Mouse (Mus musculus) embryonic facial prominence, embryonic 13.5 days (tissue): Measurements from ENCODE around the gene Ctu2. TPM values are rescaled to one million over a fixed set of nuclear protein-coding genes. Genes with fewer than 3 reads are reported as not detected.
A peak's percentile ranks its signal among the peaks of the same experiment; 100 is the strongest.

Source experiments
- ATAC-seq: fragments of 200-750 bp; cut with Nextera tagmentation; 2 replicates; pipeline ENCODE4 v1.8.0; 2017; ENCODE audit warnings: low read depth; ENCODE audit not compliant: insufficient number of reproducible peaks, insufficient read depth, low FRiP score, low TSS enrichment
- H3K27ac ChIP-seq: fragments of 300-500 bp; sonication (generic); 2 replicates; pipeline ENCODE4 v1.5.1; 2015; ENCODE audit warnings: moderate library complexity, mild to moderate bottlenecking, inconsistent platforms
- H3K27me3 ChIP-seq: fragments of 300-500 bp; sonication (generic); 2 replicates; pipeline ENCODE4 v1.6.1; 2015; ENCODE audit warnings: mild to moderate bottlenecking, inconsistent platforms
- H3K36me3 ChIP-seq: fragments of 300-500 bp; sonication (generic); 2 replicates; pipeline ENCODE4 v1.6.1; 2015; ENCODE audit warnings: mild to moderate bottlenecking, inconsistent platforms
- H3K4me1 ChIP-seq: fragments of 300-500 bp; sonication (generic); 2 replicates; pipeline ENCODE4 v1.6.1; 2015; ENCODE audit warnings: inconsistent platforms
- H3K4me2 ChIP-seq: fragments of 300-500 bp; sonication (generic); 2 replicates; pipeline ENCODE4 v1.6.1; 2015; ENCODE audit warnings: moderate library complexity, mild to moderate bottlenecking, inconsistent platforms
- H3K4me3 ChIP-seq: fragments of 300-500 bp; sonication (generic); 2 replicates; pipeline ENCODE4 v1.5.1; 2015; ENCODE audit warnings: mild to moderate bottlenecking, inconsistent platforms
- H3K9ac ChIP-seq: fragments of 300-500 bp; sonication (generic); 2 replicates; pipeline ENCODE4 v1.6.1; 2015; ENCODE audit warnings: mild to moderate bottlenecking, inconsistent platforms
- H3K9me3 ChIP-seq: fragments of 300-500 bp; sonication (generic); 2 replicates; pipeline ENCODE4 v1.6.1; 2016; ENCODE audit warnings: inconsistent platforms
- WGBS: fragments of 180-500 bp; shearing (Covaris S2); methylation state at CpG from one replicate; pipeline ENCODE4 v1.1.7; 2015; ENCODE audit warnings: mixed read lengths; 5-methylcytosine and 5-hydroxymethylcytosine counted together
- polyA plus RNA-seq: library from polyadenylated mRNA; unstranded; fragments of >200 nt; fragmentation: Nextera tagmentation; extraction: Ambion mirVana; gene quantifications from 2 replicates; pipeline ENCODE4 v1.2.1, GENCODE M21; 2015

The Ctu2 gene
- polyA plus RNA-seq, 1 experiment from 2014 or later, result 69.0 TPM

- Histone ChIP-seq H3K9ac (no peak overlapping the region), H3K27me3 (no peaks in the 10 kb centered on the region), H3K9me3 (no peaks in the 10 kb centered on the region), H3K4me3 (no peak overlapping the region), H3K4me1 (no peaks in the 10 kb centered on the region), H3K36me3 (peaks cover 68% of the 10 kb centered on the region), H3K4me2 (no peak overlapping the region), H3K27ac (no peak overlapping the region)
- ATAC-seq, result no peak
- 31% methylated on average over 10 of the region's 10 CpGs for WGBS
Observed at GRCm38 (mm10) chr8:122500856-122501255, 24.9 kb downstream of the Ctu2 start.

GRCm38 (mm10) chr8:122511552-122511951 lies 35.6 kb downstream of the Ctu2 start:
- Histone ChIP-seq H3K27me3 (no peaks in the 10 kb centered on the region), H3K9me3 (no peaks in the 10 kb centered on the region), H3K36me3 (peaks cover 22% of the 10 kb centered on the region), H3K4me2 (no peak overlapping the region), H3K4me1 (peaks cover 7% of the 10 kb centered on the region; the same call in 1 of the 2 replicates), H3K9ac (peak overlapping the region; percentile 49; the same call in 1 of the 2 replicates), H3K4me3 (no peak overlapping the region), H3K27ac (0 out of 2 replicates have a peak overlapping the region, but pooled peaks have one; percentile 7)
- 67% methylated on average over 16 of the region's 16 CpGs for WGBS
- no peak for ATAC-seq

GRCm38 (mm10) chr8:122512392-122512791 lies 36.4 kb downstream of the Ctu2 start:
- no peak overlapping the region for H3K4me3 ChIP-seq
- no peaks in the 10 kb centered on the region for H3K9me3 ChIP-seq
- no peak for ATAC-seq
- no peak overlapping the region for H3K4me2 ChIP-seq
- peaks cover 18% of the 10 kb centered on the region for H3K36me3 ChIP-seq
- H3K4me1 ChIP-seq, result peaks cover 13% of the 10 kb centered on the region
- no peaks in the 10 kb centered on the region for H3K27me3 ChIP-seq
- no peak overlapping the region for H3K9ac ChIP-seq
- no peak overlapping the region for H3K27ac ChIP-seq
- 71% methylated on average over 7 of the region's 7 CpGs for WGBS

GRCm38 (mm10) chr8:122515699-122516098 lies 39.8 kb downstream of the Ctu2 start:
- ATAC-seq, result no peak

DNA sequence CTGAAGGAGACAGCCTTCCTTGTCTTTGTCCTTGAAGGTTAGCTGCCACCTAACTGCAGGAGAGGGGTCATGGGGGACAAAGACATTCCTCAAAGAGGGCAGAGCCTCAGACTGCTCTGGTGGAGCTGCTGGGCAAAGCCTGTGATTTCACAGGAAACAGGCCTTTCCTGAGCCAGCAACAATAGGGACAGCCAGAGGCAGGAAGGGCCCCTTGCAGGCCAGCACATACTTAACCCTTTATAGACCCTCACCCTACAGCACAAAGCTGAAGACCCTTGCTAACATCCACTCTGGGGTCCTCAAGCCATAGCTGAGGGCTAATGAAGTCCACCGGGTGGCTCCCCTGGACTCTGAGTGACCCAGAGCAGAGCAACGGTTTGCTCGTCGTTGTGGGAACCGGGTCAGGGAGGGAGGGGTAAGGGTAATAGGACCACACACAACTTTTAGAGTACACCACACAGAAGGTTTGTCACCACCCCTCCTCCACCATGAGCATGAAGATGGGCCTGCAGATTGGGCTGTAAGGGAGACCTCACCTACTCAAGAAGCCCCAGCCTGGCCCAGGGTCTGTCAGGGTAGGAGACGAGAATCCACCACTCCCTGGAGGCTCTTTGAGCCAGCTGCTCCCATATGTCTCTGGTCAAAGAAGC lies 41.7 kb downstream of the Ctu2 start:
- peak overlapping the region; percentile 32; the same call in 1 of the 2 replicates for H3K9ac ChIP-seq

More at GRCm38 (mm10) chr8:122515699-122516098, 39.8 kb downstream of the Ctu2 start:
- Histone ChIP-seq H3K27me3 (no peaks in the 10 kb centered on the region), H3K9me3 (no peaks in the 10 kb centered on the region), H3K4me1 (peaks cover 26% of the 10 kb centered on the region), H3K4me2 (no peak overlapping the region), H3K9ac (no peak overlapping the region), H3K4me3 (no peak overlapping the region), H3K27ac (no peak overlapping the region), H3K36me3 (peaks cover 11% of the 10 kb centered on the region; the same call in 1 of the 2 replicates)
- WGBS, result 92% methylated on average over 14 of the region's 14 CpGs

GRCm38 (mm10) chr8:122520611-122521010 lies 44.7 kb downstream of the Ctu2 start:
- no peaks in the 10 kb centered on the region for H3K27me3 ChIP-seq
- H3K9me3 ChIP-seq, result no peaks in the 10 kb centered on the region
- H3K4me2 ChIP-seq, result no peak overlapping the region
- no peaks in the 10 kb centered on the region for H3K36me3 ChIP-seq
- H3K9ac ChIP-seq, result no peak overlapping the region
- WGBS, result 75% methylated on average over 11 of the region's 11 CpGs
- no peak for ATAC-seq
- H3K4me3 ChIP-seq, result no peak overlapping the region
- no peak overlapping the region for H3K27ac ChIP-seq
- peaks cover 47% of the 10 kb centered on the region for H3K4me1 ChIP-seq

More for the DNA sequence above, 41.7 kb downstream of the Ctu2 start:
- peak overlapping the region; percentile 60 for H3K27ac ChIP-seq
- H3K36me3 ChIP-seq, result 0 out of 2 replicates have a peak, but pooled peaks cover under 1% of the 10 kb centered on the region
- no peak overlapping the region for H3K4me3 ChIP-seq
- no peak for ATAC-seq
- no peaks in the 10 kb centered on the region for H3K9me3 ChIP-seq
- 9% methylated on average over 6 of the region's 6 CpGs for WGBS
- no peak overlapping the region for H3K4me2 ChIP-seq
- no peaks in the 10 kb centered on the region for H3K27me3 ChIP-seq
- H3K4me1 ChIP-seq, result peaks cover 19% of the 10 kb centered on the region

DNA sequence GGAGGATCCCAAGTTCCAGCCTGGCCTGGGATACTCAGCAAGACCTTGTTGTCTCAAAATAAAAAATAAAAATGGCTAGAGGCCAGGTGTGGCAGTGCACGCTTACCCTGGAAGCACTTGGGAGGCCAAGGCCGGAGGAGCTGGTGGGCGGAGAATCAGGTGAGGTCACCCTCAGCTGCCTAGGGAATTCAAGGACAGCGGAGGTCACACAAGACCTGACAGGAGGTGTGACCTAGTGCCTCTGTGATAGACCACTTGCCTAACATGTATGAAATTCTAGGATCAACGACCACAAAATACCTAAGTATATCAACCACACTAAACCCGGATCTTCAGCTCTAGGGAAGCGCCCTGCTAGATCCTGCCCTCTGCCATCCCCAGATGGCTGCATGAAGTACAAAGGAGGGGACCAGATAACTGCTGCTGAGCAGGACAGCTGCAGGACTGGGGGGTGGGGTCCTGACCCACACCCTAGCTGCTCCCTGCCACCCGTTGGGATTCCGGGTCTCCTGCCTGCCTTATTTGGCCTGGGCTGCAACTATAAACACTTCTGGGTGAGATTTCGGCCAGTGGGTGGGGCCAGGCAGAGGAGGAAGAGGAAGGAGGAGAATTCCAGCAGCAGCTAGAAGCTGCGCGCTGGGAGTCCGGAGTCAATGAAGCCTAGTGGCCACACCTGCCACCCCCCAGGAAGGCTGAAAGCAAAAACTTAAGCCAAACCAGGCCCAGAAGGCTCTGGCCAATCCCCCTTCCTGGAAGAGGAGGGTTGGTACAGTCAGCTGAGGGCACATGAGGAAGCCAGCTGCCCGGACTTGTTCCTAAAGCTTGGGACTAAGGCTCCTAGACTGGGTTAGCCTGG lies 47.1 kb downstream of the Ctu2 start:
- Histone ChIP-seq H3K27me3 (no peaks in the 10 kb centered on the region), H3K27ac (peak overlapping the region; percentile 68), H3K36me3 (peaks cover 3% of the 10 kb centered on the region; the same call in 1 of the 2 replicates), H3K9me3 (no peaks in the 10 kb centered on the region), H3K4me1 (peaks cover 51% of the 10 kb centered on the region), H3K4me2 (peak overlapping the region; percentile 42), H3K9ac (peak overlapping the region; percentile 51; the same call in 1 of the 2 replicates), H3K4me3 (no peak overlapping the region)
- no peak for ATAC-seq
- WGBS, result 55% methylated on average over 14 of the region's 14 CpGs

DNA sequence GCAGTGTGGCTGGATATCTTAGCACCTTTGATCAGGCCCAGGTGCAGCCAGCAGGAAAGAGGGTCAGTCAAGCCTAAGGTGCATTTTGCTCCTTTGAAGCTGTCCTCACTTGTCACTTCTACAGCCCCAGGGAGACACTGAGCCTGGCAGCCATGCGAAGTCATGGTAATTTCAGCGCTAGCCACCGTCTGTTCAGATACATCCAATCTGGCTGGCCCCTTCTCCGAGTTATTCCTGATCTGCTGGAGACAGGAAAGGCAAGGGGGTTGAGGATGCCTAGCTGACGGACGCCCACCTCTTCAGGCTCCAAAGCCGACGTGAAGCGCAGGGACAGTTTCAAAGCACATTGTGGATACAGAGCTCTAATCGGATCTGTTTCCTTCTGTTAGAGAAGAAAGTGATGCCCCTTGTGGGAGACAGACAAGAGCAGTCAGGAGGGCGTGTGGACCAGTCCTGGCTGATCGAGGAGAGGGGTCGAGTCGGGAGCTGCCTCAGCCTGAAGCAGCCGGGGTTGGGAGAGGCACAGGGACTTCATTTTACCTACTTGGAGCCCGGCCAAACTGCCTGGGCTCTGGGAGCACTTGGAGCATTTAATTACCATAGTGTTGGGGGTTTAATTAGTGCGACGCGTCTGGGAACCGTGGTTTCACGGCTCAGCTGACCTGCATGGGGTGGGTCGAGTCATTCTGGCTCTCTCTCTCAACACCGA lies 47.9 kb downstream of the Ctu2 start:
- Histone ChIP-seq H3K4me2 (peak overlapping the region; percentile 42), H3K4me1 (peaks cover 44% of the 10 kb centered on the region), H3K27me3 (no peaks in the 10 kb centered on the region), H3K27ac (peak overlapping the region; percentile 68), H3K4me3 (no peak overlapping the region), H3K36me3 (peaks cover 7% of the 10 kb centered on the region; the same call in 1 of the 2 replicates), H3K9me3 (no peaks in the 10 kb centered on the region), H3K9ac (peak overlapping the region; percentile 51)
- WGBS, result 16% methylated on average over 23 of the region's 23 CpGs
- no peak for ATAC-seq

- Histone ChIP-seq H3K4me2 (no peak overlapping the region), H3K9me3 (no peaks in the 10 kb centered on the region), H3K27ac (peak overlapping the region; percentile 68), H3K36me3 (peaks cover 7% of the 10 kb centered on the region; the same call in 1 of the 2 replicates), H3K4me3 (no peak overlapping the region), H3K4me1 (peaks cover 44% of the 10 kb centered on the region), H3K27me3 (no peaks in the 10 kb centered on the region), H3K9ac (peak overlapping the region; percentile 51)
- 83% methylated on average over 6 of the region's 6 CpGs for WGBS
- ATAC-seq, result no peak
Observed at GRCm38 (mm10) chr8:122524506-122524905, 48.6 kb downstream of the Ctu2 start.

DNA sequence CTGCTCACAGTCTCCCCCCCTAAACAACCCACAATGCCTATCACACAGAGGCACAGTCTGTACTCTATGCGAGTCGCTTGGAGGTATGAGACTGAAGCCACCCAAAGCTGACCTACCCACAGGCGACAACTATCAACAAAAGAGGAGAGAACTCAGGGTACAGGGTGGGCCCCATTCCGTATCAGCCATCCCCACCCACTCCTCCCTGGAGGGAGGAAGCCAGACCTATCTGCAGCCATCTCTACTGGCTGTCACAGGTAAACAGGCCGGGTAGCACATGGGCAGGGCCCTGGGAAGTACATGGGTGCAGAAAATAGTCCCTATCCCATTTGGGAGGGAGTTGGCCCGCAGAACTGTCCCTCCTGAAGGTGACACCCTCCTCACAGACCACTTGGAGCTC lies 49.1 kb downstream of the Ctu2 start:
- H3K27ac ChIP-seq, result no peak overlapping the region; the same call in 1 of the 2 replicates
- H3K9me3 ChIP-seq, result no peaks in the 10 kb centered on the region
- H3K36me3 ChIP-seq, result peaks cover 7% of the 10 kb centered on the region; the same call in 1 of the 2 replicates
- no peak overlapping the region for H3K4me2 ChIP-seq
- WGBS, result 67% methylated on average over 6 of the region's 6 CpGs
- no peak overlapping the region for H3K4me3 ChIP-seq
- no peak overlapping the region for H3K9ac ChIP-seq
- ATAC-seq, result no peak
- peaks cover 44% of the 10 kb centered on the region for H3K4me1 ChIP-seq
- H3K27me3 ChIP-seq, result no peaks in the 10 kb centered on the region

DNA sequence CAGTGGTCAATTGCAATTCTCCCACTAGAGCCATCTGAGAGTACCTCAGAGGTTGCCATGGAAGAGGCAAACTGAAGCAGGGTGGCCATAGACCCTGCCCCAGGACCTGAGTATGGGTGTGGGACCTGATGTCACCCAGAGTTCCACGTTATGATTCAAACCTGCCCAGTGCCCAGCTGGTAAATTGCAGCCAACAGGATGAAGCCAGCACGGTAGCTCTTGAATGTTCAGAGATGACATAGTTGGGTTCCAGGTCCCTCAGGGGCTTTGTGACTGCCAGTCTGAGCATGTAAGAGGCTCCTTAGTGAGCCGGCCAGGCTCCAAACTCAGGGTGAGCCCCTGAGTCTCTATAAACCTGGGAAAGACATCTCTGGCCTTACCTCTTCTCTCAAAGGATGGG lies 50.1 kb downstream of the Ctu2 start:
- Histone ChIP-seq H3K4me3 (no peak overlapping the region), H3K4me1 (peaks cover 44% of the 10 kb centered on the region), H3K36me3 (peaks cover 7% of the 10 kb centered on the region; the same call in 1 of the 2 replicates), H3K27me3 (no peaks in the 10 kb centered on the region), H3K9me3 (no peaks in the 10 kb centered on the region), H3K27ac (peak overlapping the region; percentile 48; the same call in 1 of the 2 replicates), H3K9ac (0 out of 2 replicates have a peak overlapping the region, but pooled peaks have one; percentile 11), H3K4me2 (no peak overlapping the region)
- no peak for ATAC-seq
- 68% methylated on average over 3 of the region's 3 CpGs for WGBS
